Mouse (Mus musculus): ENCODE measurements around the gene Tspan17. TPM values are rescaled to one million over a fixed set of nuclear protein-coding genes. Genes with fewer than 3 reads are reported as not detected.
A peak's percentile ranks its signal among the peaks of the same experiment; 100 is the strongest.

The Tspan17 gene
- polyA plus RNA-seq, 1 experiment from 2014 or later = 3.1 TPM

DNA sequence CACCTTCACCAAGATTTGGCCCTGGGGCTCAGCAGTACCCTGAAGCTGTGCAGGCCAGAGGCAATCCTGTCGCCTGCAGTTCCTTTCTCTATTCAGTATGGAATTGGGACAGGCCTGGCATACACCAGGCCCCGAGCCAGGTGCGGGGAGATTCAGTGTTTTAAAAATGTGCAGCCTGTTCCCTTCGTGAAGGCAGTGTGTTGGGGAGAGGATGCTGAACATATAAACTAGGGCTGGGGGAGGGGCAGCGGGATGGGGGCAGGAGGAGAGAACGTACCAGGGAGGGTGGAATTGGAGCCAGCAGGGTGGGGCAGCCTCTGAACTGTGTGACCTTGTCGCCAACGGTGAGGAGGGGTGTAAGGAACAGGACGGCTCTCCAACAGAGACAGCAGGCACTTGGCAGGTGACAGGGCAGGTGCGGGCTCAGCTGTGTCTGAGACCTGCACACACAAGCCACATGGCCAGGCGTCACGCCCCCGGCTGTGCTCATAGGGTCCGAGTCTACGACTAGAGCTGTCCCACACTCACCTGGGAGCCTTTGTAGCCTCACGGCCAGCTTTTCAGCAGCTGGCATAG, 4.9 kb downstream of the Tspan17 start:
- no peak for ATAC-seq (ENCODE audit: insufficient number of reproducible peaks, low FRiP score)
- no peak overlapping the region for H3K4me2 ChIP-seq
- no peaks in the 10 kb centered on the region for H3K9me3 ChIP-seq (replicated peaks)
- no peak overlapping the region for H3K9ac ChIP-seq
- 72% methylated on average over 16 of the region's 16 CpGs for WGBS
- H3K27me3 ChIP-seq (replicated peaks) = peaks cover 73% of the 10 kb centered on the region
- H3K27ac ChIP-seq (ENCODE audit: poor library complexity, severe bottlenecking) = no peak overlapping the region
- H3K4me1 ChIP-seq (replicated peaks) = peaks cover 9% of the 10 kb centered on the region
- H3K36me3 ChIP-seq = no peaks in the 10 kb centered on the region
- no peak overlapping the region for H3K4me3 ChIP-seq

DNA sequence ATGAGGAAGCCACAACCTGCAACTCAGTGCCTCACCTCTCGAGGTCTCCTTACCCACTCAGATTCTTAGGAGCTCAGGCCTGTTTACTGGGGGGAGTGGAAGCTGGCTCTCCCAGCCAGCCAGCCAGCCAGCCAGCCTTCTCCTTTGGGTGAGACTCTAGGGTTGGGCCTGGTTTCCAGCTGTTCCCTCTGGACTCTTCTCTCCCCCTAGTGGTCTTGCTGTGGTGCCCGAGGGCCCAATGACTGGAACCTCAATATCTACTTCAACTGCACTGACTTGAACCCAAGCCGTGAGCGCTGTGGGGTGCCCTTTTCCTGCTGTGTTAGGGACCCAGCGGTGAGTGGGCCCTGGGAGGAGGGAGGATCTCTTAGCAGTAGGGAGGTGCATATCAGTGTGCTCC, 5.7 kb downstream of the Tspan17 start:
- no peak for ATAC-seq (ENCODE audit: insufficient number of reproducible peaks, low FRiP score)
- Histone ChIP-seq H3K27me3 (replicated peaks) (peaks cover 73% of the 10 kb centered on the region), H3K27ac (ENCODE audit: poor library complexity, severe bottlenecking) (no peak overlapping the region), H3K4me1 (replicated peaks) (peaks cover 5% of the 10 kb centered on the region), H3K4me2 (no peak overlapping the region), H3K4me3 (no peak overlapping the region), H3K36me3 (no peaks in the 10 kb centered on the region), H3K9me3 (replicated peaks) (no peaks in the 10 kb centered on the region), H3K9ac (no peak overlapping the region)
- 41% methylated on average over 5 of the region's 5 CpGs for WGBS

DNA sequence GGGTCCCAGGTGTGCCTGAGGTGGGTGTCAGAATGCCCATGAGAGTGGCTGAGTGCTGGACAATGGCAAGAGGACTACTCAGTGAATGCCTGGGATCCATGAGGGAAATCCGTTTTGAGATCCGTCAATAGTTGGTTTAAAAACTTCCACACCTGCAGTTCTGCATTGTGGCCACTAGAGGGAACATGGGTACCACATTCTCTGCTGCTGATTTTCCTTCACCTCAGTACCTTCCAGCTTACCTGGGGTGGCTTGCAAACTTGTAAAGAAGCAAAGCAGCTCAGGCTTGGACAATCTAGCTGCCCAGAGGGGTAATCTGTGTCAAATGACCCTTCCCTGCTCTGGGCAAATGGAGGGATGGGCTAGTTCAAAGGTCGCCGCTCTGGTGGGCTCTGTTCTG, 8.2 kb downstream of the Tspan17 start:
- Histone ChIP-seq H3K9me3 (replicated peaks) (no peaks in the 10 kb centered on the region), H3K4me2 (no peak overlapping the region), H3K36me3 (no peaks in the 10 kb centered on the region), H3K9ac (no peak overlapping the region), H3K4me1 (replicated peaks) (no peaks in the 10 kb centered on the region), H3K4me3 (no peak overlapping the region), H3K27ac (ENCODE audit: poor library complexity, severe bottlenecking) (no peak overlapping the region), H3K27me3 (replicated peaks) (peaks cover 60% of the 10 kb centered on the region)
- no peak for ATAC-seq (ENCODE audit: insufficient number of reproducible peaks, low FRiP score)
- WGBS = 39% methylated on average over 4 of the region's 4 CpGs

DNA sequence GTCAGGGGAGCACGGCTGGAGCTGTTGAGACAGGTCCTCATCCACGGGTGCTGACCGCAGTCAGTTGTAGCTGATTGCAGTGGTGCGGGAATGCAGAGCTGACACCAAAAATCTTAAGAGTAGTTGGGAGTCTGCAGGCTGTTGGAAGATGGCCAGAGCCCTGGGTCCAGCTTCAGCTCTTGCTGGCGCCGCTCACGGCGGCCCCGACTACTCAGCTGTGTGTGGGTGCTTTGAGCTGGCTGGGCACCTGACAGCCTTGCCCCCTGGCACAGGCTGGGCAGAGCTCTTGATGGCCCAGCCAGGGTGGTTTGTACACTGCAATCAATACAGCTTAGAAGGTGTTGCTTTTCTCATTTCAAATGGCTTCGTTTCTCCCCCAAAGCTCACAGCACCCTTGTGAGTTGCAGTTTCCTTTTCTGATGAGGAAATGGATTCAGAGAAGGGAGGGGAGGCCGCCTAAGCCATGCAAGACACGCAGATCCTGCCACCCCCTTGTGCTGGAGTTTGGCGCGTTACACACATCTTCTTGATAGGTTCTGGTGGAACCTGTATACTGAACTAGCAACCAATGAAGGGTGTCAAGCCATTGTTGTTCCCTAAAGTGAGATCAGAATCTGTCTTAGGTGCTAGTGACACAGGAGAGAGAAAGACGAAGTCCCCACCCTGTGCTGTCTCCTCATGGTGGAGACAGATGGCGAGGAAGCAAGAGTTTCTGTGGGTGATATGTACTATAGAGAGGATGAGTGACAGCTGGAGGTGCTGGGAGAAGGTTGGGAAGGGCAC, 8.9 kb downstream of the Tspan17 start:
- no peaks in the 10 kb centered on the region for H3K4me1 ChIP-seq (replicated peaks)
- H3K4me3 ChIP-seq = no peak overlapping the region
- peaks cover 3% of the 10 kb centered on the region; the same call in 1 of the 2 replicates for H3K9me3 ChIP-seq (replicated peaks)
- no peak overlapping the region for H3K9ac ChIP-seq
- 71% methylated on average over 16 of the region's 16 CpGs for WGBS
- H3K27ac ChIP-seq (ENCODE audit: poor library complexity, severe bottlenecking) = no peak overlapping the region
- peaks cover 53% of the 10 kb centered on the region for H3K27me3 ChIP-seq (replicated peaks)
- H3K36me3 ChIP-seq = no peaks in the 10 kb centered on the region
- ATAC-seq (ENCODE audit: insufficient number of reproducible peaks, low FRiP score) = no peak
- H3K4me2 ChIP-seq = no peak overlapping the region

DNA sequence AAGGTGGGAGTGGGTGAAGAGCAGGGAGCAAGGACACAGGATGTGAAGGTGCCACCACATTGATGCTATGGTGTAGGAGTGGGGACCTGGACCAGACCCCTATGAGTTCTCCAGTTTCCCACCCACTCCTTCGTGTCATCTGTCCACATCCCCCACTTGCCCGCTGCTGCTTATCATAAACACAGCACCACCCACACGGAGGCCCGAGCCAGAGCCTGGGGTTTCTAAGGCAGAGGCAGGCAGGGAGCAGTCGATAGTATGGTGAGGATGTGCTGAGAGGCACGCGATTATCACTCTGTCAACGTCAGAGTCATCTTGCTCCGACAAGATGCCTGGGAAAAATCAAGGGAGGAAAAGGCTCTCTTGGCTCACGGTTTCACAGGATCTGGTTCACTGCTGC, 9.6 kb downstream of the Tspan17 start:
- ATAC-seq (ENCODE audit: insufficient number of reproducible peaks, low FRiP score) = no peak
- 50% methylated on average over 10 of the region's 10 CpGs for WGBS
- Histone ChIP-seq H3K9ac (no peak overlapping the region), H3K4me3 (no peak overlapping the region), H3K36me3 (no peaks in the 10 kb centered on the region), H3K4me2 (no peak overlapping the region), H3K27ac (ENCODE audit: poor library complexity, severe bottlenecking) (no peak overlapping the region), H3K27me3 (replicated peaks) (peaks cover 49% of the 10 kb centered on the region), H3K9me3 (replicated peaks) (peaks cover 4% of the 10 kb centered on the region; the same call in 1 of the 2 replicates), H3K4me1 (replicated peaks) (no peaks in the 10 kb centered on the region)

DNA sequence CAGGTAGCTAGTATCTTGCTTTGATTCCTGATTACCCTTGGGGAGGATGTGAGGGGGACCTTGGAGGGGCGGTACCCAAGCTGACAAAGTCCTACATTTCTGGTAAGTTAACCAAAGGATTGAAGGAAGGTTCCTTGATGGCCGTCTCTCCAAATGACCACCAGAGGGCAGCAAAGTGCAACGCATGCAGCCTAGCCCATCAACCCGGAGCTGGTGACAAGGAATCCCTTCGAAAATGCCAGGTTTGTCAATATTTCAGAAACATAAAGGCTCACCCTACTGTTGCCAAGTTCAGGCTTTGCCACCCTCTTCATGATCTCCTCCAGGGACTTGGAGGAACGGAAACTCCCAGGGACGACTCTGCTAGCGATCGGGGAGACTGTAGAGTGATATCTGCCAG, 10.5 kb downstream of the Tspan17 start:
- peaks cover 4% of the 10 kb centered on the region; the same call in 1 of the 2 replicates for H3K9me3 ChIP-seq (replicated peaks)
- ATAC-seq (ENCODE audit: insufficient number of reproducible peaks, low FRiP score) = no peak
- H3K4me2 ChIP-seq = peak overlapping the region; percentile 59
- no peak overlapping the region for H3K9ac ChIP-seq
- no peak overlapping the region for H3K4me3 ChIP-seq
- WGBS = 10% methylated on average over 9 of the region's 9 CpGs
- H3K27ac ChIP-seq (ENCODE audit: poor library complexity, severe bottlenecking) = no peak overlapping the region
- no peaks in the 10 kb centered on the region for H3K36me3 ChIP-seq
- H3K27me3 ChIP-seq (replicated peaks) = peaks cover 48% of the 10 kb centered on the region
- no peaks in the 10 kb centered on the region for H3K4me1 ChIP-seq (replicated peaks)

DNA sequence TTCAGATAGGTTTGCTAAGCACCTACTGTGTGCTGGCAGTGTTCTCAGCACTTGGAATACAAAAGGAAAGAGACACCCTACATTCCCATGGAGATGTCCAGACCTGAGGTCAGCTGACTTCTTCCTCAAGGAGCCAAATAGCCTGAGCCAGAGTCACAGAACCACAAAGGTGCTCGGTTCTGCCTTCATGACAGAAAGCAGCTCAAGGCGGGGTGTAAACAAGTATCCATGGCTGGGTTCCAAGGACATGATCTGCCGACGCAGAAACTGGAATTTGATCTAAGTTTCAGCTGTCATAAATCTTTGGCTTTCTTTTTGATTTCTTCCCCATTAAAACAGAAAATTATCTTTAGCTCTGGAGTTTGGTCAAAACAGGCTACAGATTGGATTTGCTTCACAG, 11.0 kb downstream of the Tspan17 start:
- WGBS = 74% methylated on average over 4 of the region's 4 CpGs
- peak overlapping the region; percentile 59 for H3K4me2 ChIP-seq
- peaks cover 48% of the 10 kb centered on the region for H3K27me3 ChIP-seq (replicated peaks)

DNA sequence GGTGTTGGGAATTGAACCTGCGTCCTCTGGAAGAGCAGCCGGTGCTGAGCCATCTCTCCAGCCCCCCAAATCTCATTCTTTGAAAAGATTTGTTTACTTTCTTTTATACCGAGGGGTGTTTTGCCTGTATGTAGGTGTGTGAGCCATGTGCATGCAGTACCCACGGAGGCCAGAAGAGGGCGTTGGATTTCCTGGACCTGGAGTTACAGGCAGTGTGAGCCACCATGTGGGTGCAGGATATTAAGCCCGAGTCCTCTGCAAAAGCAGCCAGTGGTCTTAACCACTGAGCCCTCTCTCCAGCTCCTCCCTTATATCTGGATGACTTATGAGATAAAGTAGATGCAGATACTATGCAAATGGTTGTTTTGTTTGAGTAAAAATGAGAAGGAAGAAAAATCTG, 13.8 kb downstream of the Tspan17 start:
- Histone ChIP-seq H3K27me3 (replicated peaks) (peaks cover 55% of the 10 kb centered on the region), H3K4me3 (no peak overlapping the region), H3K4me2 (no peak overlapping the region), H3K9me3 (replicated peaks) (peaks cover 4% of the 10 kb centered on the region; the same call in 1 of the 2 replicates), H3K9ac (no peak overlapping the region), H3K36me3 (no peaks in the 10 kb centered on the region), H3K4me1 (replicated peaks) (no peaks in the 10 kb centered on the region), H3K27ac (ENCODE audit: poor library complexity, severe bottlenecking) (no peak overlapping the region)
- 74% methylated on average over 6 of the region's 6 CpGs for WGBS
- no peak for ATAC-seq (ENCODE audit: insufficient number of reproducible peaks, low FRiP score)

More for the DNA sequence above, 11.0 kb downstream of the Tspan17 start:
- Histone ChIP-seq H3K36me3 (no peaks in the 10 kb centered on the region), H3K9ac (no peak overlapping the region), H3K9me3 (replicated peaks) (peaks cover 4% of the 10 kb centered on the region; the same call in 1 of the 2 replicates), H3K4me3 (no peak overlapping the region), H3K27ac (ENCODE audit: poor library complexity, severe bottlenecking) (no peak overlapping the region), H3K4me1 (replicated peaks) (no peaks in the 10 kb centered on the region)
- ATAC-seq (ENCODE audit: insufficient number of reproducible peaks, low FRiP score) = no peak

DNA sequence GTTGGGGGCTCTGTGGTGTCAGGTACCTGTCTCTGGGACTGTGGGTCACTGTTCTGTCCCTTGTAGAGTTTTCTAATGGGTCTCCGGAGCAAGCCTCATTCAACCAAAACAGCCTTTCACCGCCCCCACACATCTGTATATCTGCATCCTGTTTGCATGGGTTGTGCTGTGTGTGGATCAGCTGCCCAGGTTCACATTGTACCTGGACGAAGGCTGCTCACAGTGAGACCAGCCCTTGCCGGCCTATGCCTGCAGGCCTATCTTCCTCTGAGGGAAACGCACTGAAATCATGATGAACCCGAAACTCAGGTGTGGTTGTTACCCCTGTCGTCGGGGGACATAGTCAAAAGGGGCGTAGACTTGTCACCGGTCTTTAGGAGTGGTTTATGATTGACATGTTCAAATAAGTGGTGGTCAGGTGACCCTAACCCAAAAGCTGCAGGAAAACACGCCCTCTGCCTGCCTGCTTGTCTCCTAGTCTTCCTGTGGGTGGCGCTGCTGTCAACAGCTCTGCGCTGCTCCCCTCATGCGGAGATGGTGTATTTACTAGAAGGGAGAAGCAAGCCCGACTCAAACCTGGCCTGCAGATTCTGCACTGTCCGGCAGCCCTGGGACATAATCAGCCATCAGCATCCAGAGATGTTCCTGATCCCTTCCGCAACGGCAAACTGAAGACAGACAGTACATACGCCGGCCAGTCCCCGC, 16.1 kb downstream of the Tspan17 start:
- Histone ChIP-seq H3K9ac (no peak overlapping the region), H3K4me3 (no peak overlapping the region), H3K27me3 (replicated peaks) (peaks cover 63% of the 10 kb centered on the region), H3K27ac (ENCODE audit: poor library complexity, severe bottlenecking) (no peak overlapping the region), H3K36me3 (no peaks in the 10 kb centered on the region), H3K4me1 (replicated peaks) (no peaks in the 10 kb centered on the region), H3K4me2 (no peak overlapping the region), H3K9me3 (replicated peaks) (peaks cover 4% of the 10 kb centered on the region; the same call in 1 of the 2 replicates)
- ATAC-seq (ENCODE audit: insufficient number of reproducible peaks, low FRiP score) = no peak
- WGBS = 34% methylated on average over 21 of the region's 21 CpGs

DNA sequence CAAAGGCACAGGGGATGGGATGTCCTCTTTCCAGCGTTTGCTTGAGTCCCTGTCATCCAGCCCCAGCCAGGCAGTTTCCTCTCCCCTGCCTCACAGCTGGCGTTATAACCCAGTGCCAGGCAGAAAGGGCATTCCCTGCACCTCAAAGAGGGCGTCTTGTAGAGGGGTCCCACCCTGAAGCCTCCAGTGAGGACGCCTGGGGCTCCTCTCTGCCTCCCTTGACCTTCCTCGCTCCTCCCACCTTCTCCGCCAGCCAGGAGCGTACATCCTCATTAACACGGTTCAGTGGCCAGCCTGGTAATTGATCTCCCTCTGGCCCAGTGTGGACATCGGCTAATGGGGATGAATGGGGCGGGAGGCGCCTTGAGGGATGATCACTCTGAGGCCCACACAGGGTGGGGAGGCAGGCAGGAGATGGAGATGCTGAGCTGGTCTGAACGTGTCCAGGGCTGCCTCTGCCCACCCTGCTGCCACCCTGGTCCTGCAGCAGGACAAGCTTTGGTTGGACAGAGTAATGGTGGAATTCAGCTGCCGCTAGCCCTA, 17.3 kb downstream of the Tspan17 start:
- WGBS = 54% methylated on average over 13 of the region's 13 CpGs
- H3K36me3 ChIP-seq = no peaks in the 10 kb centered on the region
- no peak for ATAC-seq (ENCODE audit: insufficient number of reproducible peaks, low FRiP score)
- H3K9ac ChIP-seq = no peak overlapping the region
- H3K27ac ChIP-seq (ENCODE audit: poor library complexity, severe bottlenecking) = no peak overlapping the region
- no peak overlapping the region for H3K4me3 ChIP-seq
- no peak overlapping the region for H3K4me2 ChIP-seq
- peaks cover 4% of the 10 kb centered on the region; the same call in 1 of the 2 replicates for H3K9me3 ChIP-seq (replicated peaks)
- H3K4me1 ChIP-seq (replicated peaks) = no peaks in the 10 kb centered on the region
- peaks cover 61% of the 10 kb centered on the region for H3K27me3 ChIP-seq (replicated peaks)

DNA sequence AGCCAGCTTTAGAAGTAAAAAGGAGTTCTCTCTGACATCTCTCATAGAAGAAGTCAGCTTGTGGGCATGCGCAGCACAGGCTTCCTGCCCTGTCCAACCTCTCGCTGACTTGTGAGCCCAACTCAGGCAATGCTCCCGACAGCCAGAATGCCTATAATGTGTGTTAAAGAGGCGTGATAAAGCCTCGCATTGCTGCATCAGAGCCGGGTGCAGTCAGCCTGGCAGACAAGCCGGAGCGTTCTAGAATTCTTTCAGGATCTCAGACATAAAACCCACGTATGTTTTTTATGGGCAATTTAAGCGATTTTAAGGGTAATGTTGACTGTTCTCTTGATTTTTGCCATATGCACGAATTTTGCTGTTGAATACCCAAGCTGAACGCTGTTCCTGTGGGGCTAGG, 18.9 kb downstream of the Tspan17 start:
- H3K36me3 ChIP-seq = no peaks in the 10 kb centered on the region
- peaks cover under 1% of the 10 kb centered on the region; the same call in 1 of the 2 replicates for H3K9me3 ChIP-seq (replicated peaks)
- H3K4me3 ChIP-seq = no peak overlapping the region
- no peak overlapping the region for H3K4me2 ChIP-seq
- no peaks in the 10 kb centered on the region for H3K4me1 ChIP-seq (replicated peaks)
- 59% methylated on average over 12 of the region's 12 CpGs for WGBS
- H3K9ac ChIP-seq = no peak overlapping the region
- no peak for ATAC-seq (ENCODE audit: insufficient number of reproducible peaks, low FRiP score)
- no peak overlapping the region for H3K27ac ChIP-seq (ENCODE audit: poor library complexity, severe bottlenecking)
- H3K27me3 ChIP-seq (replicated peaks) = peaks cover 54% of the 10 kb centered on the region
